Mouse (Mus musculus): ENCODE measurements around the gene Slc38a11.

Slc38a11 gene

DNA sequence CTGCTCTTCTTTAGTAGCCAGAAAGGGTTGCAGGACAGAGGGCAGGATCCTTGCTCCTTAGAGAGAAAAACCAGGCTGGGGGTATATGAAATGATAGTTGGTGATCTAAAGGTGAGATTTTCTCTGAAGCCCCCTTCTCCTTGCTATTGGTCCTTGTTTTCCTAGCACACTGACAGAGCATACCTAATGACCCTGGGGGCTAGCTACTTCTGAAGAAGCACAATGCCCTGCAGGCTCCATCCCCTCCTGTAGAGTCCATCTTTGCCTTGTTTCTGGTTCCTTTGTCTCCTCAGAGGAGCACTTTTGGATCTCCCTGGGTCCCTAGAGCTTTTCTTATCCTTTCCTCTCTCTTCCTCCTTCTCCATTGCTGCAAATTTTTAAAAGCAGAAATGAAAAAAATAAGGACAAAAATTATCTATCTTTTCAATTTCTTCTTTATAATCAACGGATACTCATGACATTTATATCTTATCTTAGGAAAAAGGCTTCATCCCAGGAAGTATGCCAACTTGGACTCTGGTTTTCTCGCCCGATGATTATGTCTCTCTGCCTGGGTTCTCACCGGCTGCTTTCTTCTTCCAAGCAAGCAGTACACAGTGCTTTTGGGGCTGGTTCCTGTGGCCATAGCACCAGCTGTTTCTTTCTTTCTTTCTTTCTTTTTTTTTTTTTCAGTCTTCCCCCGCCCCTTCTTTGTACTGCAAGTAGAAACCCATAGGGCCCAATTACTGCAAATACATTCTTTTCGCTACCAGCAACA, 41.7 kb downstream of the Slc38a11 start:
- DNase-seq: no peak

DNA sequence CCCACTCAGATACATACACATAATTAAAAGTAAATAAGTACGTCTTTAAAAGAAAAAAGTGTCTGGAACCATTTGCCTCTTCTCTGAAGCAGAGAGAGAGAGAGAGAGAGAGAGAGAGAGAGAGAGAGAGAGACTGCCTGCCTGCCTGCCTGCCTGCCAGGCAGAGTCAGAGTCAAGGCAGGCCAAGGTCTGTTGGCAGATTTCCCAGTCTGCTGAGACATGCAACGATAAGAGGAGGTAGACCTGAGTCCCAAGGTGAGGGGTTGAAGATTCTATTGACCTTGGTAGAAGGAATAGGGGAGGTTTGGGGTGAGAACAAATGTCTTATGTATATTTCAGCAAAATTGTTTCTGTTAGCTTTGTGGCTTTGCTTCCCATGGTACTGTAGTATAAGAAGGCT, 42.9 kb downstream of the Slc38a11 start:
- DNase-seq: no peak

DNA sequence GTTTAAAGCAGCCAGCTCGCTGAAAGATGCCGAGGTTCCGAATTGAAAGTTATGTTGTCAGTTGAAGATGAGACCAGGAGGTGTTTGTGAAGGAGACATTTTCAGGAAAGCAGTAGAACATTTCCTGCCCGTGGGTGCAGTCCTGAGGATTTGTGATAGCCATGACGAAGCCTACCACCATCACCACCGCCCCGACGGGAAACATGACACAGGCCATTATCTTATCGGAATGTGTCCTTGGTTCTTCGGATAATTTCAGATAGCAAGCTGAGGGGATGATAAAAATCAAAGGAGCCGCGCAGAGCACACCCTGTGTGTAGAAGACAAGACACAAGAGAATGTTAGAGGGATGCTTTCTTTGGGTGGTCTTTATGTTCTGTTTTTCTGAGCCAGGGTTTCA, 47.1 kb downstream of the Slc38a11 start:
- DNase-seq: no peak

DNA sequence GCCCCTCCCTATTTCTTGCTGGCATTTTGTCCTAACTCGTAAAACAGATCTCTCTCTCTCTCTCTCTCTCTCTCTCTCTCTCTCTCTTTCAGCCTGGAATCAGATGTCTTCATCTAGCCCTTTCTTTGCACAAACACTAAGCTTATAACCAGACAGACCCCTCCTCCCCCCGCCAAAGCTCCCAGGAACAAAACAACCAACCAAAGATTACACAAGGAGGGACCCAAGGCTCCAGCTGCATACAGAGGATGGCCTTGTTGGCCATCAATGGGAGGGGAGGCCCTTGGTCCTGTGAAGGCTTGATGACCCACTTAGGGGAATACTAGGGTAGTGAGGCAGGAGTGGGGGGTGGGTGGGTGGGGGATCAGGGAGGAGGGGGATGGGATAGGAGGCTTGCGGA, 52.6 kb downstream of the Slc38a11 start:
- DNase-seq: no peak

DNA sequence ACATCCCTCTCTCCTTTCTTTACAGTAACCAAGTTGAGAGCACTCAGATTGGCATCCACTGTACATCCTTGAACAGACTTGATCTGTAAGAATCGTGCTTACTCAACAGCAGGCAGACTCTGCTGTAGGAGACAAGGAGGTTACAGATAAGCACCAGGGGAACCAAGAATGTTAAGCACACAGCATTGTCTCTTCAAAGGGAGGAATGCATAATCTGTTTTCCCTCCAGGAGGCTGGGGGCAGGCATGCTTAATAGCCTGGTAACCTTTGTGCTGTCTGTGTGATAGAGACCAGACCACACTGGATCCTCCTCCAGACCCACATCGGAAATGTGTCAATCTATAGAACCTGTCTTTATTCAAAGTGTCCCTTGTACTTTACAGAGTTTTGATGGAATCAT, 67.3 kb downstream of the Slc38a11 start:
- DNase-seq: no peak

DNA sequence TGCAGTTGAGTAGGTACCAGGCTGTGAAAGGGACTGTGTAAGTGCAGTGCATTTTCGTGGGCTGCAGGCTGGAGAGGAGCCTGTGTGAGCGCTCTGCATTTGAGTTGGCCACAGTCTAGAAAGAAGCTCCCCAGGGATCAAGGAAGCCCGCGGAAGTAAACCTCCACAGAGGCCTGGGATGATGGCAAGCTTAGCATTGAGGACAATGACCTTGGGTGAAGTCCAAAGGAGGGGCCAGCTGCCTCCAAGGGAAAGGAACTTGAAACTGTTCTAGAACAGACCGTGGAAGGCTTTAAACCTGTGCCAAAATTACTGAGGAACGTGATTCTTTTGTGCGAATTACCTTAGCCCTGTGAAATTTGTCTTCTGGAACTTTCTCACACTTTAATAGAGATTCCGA, 69.7 kb downstream of the Slc38a11 start:
- no peak for DNase-seq

DNA sequence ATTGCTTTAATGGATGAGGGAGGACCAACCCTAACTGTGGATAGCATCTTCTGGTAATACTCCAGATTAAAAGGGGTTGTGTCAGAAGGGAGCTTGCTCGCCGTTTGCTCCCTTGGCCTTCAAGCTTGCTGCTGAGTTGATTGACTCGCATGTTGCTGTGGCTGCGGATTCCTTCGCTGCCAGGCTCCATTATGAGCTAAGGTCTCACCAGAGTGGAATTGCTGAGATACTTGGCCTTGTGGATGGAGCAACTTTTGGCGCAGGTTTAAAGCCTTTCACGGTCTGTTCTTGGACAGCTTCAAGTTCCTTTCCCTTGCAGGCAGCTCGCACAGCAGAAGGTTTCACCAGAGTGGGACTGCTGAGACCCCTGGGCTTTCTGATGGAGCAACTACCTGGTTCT, 70.4 kb downstream of the Slc38a11 start:
- no peak for DNase-seq

- no peak for DNase-seq
Measured at GRCm38 (mm10) chr2:65289721-65290120, 74.1 kb downstream of the Slc38a11 start.

- DNase-seq: no peak
Measured at GRCm38 (mm10) chr2:65288696-65289095, 75.1 kb downstream of the Slc38a11 start.

- no peak for DNase-seq
Measured at GRCm38 (mm10) chr2:65285380-65285779, 78.5 kb downstream of the Slc38a11 start.

- DNase-seq: no peak
Measured at GRCm38 (mm10) chr2:65282979-65283378, 80.9 kb downstream of the Slc38a11 start.

DNA sequence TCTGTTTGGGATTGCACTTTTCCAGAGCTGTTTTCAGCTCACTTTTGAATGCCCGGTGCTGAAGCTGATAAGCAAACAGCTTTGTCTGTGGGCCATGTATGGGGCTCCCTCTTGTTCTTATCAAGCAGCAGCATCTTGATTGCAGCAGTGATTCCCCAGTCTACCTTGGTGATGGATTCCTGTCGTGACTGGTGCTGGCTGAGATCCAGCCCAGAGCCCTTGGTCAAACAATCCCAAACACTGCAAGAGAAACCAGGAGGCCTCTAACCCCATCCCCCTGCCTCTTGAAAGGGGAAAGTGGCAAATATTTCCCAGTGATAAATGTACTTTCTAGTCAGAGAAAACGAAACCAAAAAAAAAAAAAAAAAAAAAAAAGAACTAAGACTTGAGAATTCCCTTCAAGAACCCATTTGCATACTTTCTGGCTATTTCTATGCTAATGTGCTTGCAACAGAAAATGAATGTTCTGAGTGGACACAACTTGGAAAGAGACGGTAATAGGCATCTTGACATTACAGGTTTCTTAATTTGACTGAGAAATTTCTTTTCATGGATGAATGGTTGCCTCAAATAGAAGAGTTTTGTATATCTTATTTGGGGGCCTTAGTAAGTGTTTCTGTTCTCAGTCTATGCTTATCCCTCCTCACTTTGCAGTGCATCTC, 84.7 kb downstream of the Slc38a11 start:
- no peak for DNase-seq

DNA sequence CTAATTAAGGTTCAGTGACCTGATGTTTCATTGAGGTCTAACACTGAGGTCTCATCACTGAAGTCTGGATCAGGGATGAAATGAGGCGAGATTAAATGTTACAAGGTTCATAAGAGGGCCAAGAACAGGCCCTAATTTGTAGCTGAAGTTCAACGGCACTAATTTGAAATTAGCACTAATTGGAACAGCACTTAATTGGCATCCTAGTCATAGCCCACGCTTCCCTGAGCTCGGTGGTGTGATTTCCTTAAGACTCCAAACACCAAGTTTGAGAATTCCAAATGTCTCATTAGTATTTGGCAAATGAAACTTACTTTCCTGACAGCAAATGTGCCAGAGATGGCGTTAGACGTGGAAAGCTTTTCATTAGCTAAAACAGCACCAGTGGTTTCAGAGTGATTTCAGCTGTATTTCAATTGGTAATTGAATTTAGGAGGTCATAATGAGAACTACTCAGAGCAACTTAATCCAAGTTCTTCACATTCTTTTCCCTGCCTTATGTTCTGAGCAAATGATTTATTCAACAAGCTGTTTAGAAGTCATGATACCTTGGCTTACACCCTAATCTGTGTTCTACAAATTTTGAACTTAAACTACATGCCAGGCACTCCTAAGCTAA, 88.3 kb downstream of the Slc38a11 start:
- no peak for DNase-seq

DNA sequence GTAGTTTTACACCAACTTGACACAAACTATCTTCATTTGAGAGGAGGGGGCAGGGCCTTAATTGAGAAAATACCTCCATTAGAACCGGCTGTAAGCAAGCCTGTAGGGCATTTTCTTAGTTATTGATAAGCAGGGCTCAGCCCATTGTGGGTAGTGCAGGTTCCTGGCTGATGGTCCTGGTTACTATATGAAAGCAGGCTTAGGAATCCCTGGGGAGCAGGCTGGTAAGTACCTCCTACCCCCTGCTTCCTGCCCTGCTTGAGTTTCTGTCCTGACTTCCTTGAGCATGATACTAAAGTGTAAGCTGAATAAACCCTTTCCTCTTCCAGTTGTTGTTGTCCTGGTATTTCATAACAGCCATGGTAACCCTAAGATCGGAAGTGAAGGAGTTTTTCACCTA, 89.9 kb downstream of the Slc38a11 start:
- no peak for DNase-seq

GRCm38 (mm10) chr2:65268731-65269130, 95.1 kb downstream of the Slc38a11 start:
- DNase-seq: no peak

GRCm38 (mm10) chr2:65267834-65268233, 96.0 kb downstream of the Slc38a11 start:
- DNase-seq: no peak

GRCm38 (mm10) chr2:65266576-65267299, 97.1 kb downstream of the Slc38a11 start:
- no peak for DNase-seq

Measured in cerebellum, adult 11 months (tissue).